Mouse (Mus musculus) stomach, postnatal 0 days (tissue): ENCODE data around the gene Cnot6l. TPM values are rescaled to one million over a fixed set of nuclear protein-coding genes. Genes with fewer than 3 reads are reported as not detected.

Source experiments
- ATAC-seq: fragments of 200-750 bp; cut with Nextera tagmentation; 2 replicates; pipeline ENCODE4 v1.8.0; 2017; ENCODE audit not compliant: low FRiP score, low TSS enrichment
- DNase-seq: peaks from one replicate; pipeline ENCODE4 v3.0.0-alpha.2; 2016; ENCODE audit warnings: low spot score
- H3K27ac ChIP-seq: fragments of 300-500 bp; sonication (generic); replicated peaks from 2 replicates; pipeline ENCODE4 v1.5.1; 2014; ENCODE audit warnings: mild to moderate bottlenecking, control low read depth
- H3K27me3 ChIP-seq: fragments of 300-500 bp; sonication (generic); 2 replicates; pipeline ENCODE4 v1.6.1; 2014; ENCODE audit warnings: low read length; ENCODE audit not compliant: control insufficient read depth, insufficient read depth
- H3K36me3 ChIP-seq: fragments of 300-500 bp; sonication (generic); 2 replicates; pipeline ENCODE4 v1.6.1; 2014; ENCODE audit warnings: low read length, mixed read lengths; ENCODE audit not compliant: control insufficient read depth, insufficient read depth
- H3K4me1 ChIP-seq: fragments of 300-500 bp; sonication (generic); replicated peaks from 2 replicates; pipeline ENCODE4 v1.6.1; 2014; ENCODE audit warnings: antibody characterized with exemption; ENCODE audit not compliant: control insufficient read depth, insufficient read depth
- H3K4me2 ChIP-seq: fragments of 300-500 bp; sonication (generic); replicated peaks from 2 replicates; pipeline ENCODE4 v1.6.1; 2014; ENCODE audit warnings: low read depth, mild to moderate bottlenecking, control low read depth, moderate library complexity
- H3K4me3 ChIP-seq: fragments of 300-500 bp; sonication (generic); 2 replicates; pipeline ENCODE4 v1.5.1; 2014; ENCODE audit warnings: low read depth, low read length, control low read depth
- H3K9ac ChIP-seq: fragments of 300-500 bp; sonication (generic); 2 replicates; pipeline ENCODE4 v1.6.1; 2014; ENCODE audit warnings: mild to moderate bottlenecking, low read length, control low read depth, mixed read lengths
- H3K9me3 ChIP-seq: fragments of 300-500 bp; sonication (generic); 2 replicates; pipeline ENCODE4 v1.6.1; 2016; ENCODE audit warnings: low read length; ENCODE audit not compliant: control insufficient read depth
- CTCF ChIP-seq: IDR thresholded peaks from 2 replicates; pipeline ENCODE4 v1.5.1; 2016; ENCODE audit warnings: antibody characterized with exemption, low read depth, mild to moderate bottlenecking, moderate library complexity
- EP300 ChIP-seq: optimal IDR thresholded peaks from 2 replicates; pipeline ENCODE3; 2016; ENCODE audit warnings: antibody characterized with exemption
- WGBS: fragments of 180-500 bp; shearing (Covaris S2); extraction: QIAGEN DNeasy Blood & Tissue Kit; methylation state at CpG from one replicate; pipeline ENCODE4 v1.1.7; 2014; 5-methylcytosine and 5-hydroxymethylcytosine counted together
- polyA plus RNA-seq: library from polyadenylated mRNA; unstranded; fragments of >200 nt; fragmentation: Nextera tagmentation; extraction: Ambion mirVana; gene quantifications from 2 replicates; pipeline ENCODE4 v1.2.1, GENCODE M21; 2015

Gene Cnot6l
- polyA plus RNA-seq: 19.8 and 22.9 TPM in 2 replicates

- TF ChIP-seq CTCF: no peak
- TF ChIP-seq EP300: no peak
- Histone ChIP-seq H3K36me3 (no peaks in the 10 kb centered on the region), H3K9ac (peak within 1 kb of the TSS; percentile 98), H3K27ac (peak within 1 kb of the TSS; percentile 100), H3K4me2 (peak within 1 kb of the TSS; percentile 81), H3K4me1 (no peaks in the 10 kb centered on the region), H3K27me3 (no peaks in the 10 kb centered on the region), H3K9me3 (0 out of 2 replicates have a peak, but pooled peaks cover 4% of the 10 kb centered on the region), H3K4me3 (peak within 1 kb of the TSS; percentile 95)
- 23% methylated on average over 5 of the region's 5 CpGs for WGBS
- DNase-seq: no peak
- ATAC-seq: no peak
Observed at GRCm38 (mm10) chr5:96164021-96164411, at the start of gene Cnot6l. Gene Cnot6l, minus strand, starts transcription at chr5:96164171.

DNA sequence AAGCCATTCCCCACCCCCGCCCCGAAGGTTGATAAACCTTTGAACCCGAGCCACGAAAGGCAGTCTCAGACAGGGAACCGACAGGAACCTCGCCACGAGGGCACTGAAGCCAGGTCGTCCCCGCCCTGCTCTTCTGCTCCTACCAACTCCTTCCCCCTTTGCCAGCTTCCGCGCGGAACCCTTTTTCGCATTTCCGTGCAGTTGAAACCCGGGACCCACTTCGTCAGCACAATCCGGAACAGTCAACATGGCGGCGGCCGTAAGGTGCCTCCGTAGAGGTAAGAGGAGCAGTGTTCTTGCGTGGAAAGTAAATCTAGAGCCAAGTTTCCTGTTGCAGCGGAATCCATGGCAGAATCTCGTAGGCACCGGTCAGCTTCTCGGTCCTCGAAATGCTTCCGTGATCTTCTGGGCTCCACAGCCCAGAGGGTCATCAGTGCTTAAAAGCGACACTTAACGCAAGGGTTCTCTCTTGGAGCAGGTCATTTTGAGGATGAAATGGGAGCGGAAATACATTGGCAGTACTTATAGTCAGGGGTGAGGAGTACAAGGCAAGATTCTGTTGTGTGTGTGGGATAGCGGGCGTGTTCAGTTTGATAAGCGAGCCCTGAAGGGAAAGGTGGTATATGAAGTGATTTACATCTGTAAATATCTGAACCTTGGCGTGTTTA is 46.1 kb upstream of the Cnot6l start:
- Histone ChIP-seq H3K4me2 (peak overlapping the region; percentile 52), H3K27me3 (no peaks in the 10 kb centered on the region), H3K9ac (peak overlapping the region; percentile 59), H3K4me1 (peaks cover 4% of the 10 kb centered on the region; the same call in 1 of the 2 replicates), H3K4me3 (peak overlapping the region; percentile 64), H3K36me3 (peaks cover 3% of the 10 kb centered on the region; the same call in 1 of the 2 replicates), H3K27ac (peak overlapping the region; percentile 87), H3K9me3 (no peaks in the 10 kb centered on the region)
- DNase-seq: peak; percentile 94
- peak; percentile 97 for ATAC-seq
- TF ChIP-seq CTCF (0 out of 2 replicates have a peak, but pooled peaks have one; percentile 18), EP300 (no peak)
- WGBS: under 1% methylated on average over 35 of the region's 35 CpGs

GRCm38 (mm10) chr5:96209459-96209858 is 45.5 kb upstream of the Cnot6l start, which contains the start of gene Mrpl1:
Gene Mrpl1, plus strand, starts transcription at chr5:96209493.
- peak; percentile 63 for ATAC-seq
- peak within 1 kb of the TSS; percentile 59 for H3K9ac ChIP-seq
- H3K4me3 ChIP-seq: peak within 1 kb of the TSS; percentile 64
- no peaks in the 10 kb centered on the region for H3K9me3 ChIP-seq
- TF ChIP-seq EP300 (no peak), CTCF (no peak)
- H3K4me2 ChIP-seq: peak within 1 kb of the TSS; percentile 52
- H3K27me3 ChIP-seq: no peaks in the 10 kb centered on the region
- peak; percentile 46 for DNase-seq
- peaks cover 3% of the 10 kb centered on the region; the same call in 1 of the 2 replicates for H3K36me3 ChIP-seq
- H3K27ac ChIP-seq: peak within 1 kb of the TSS; percentile 87
- peaks cover 4% of the 10 kb centered on the region; the same call in 1 of the 2 replicates for H3K4me1 ChIP-seq
- under 1% methylated on average over 17 of the region's 17 CpGs for WGBS

- ATAC-seq (no peak), DNase-seq (no peak)
- Histone ChIP-seq H3K36me3 (no peaks in the 10 kb centered on the region), H3K4me2 (peak overlapping the region; percentile 52; the same call in 1 of the 2 replicates), H3K4me1 (peaks cover 4% of the 10 kb centered on the region; the same call in 1 of the 2 replicates), H3K27ac (no peak overlapping the region), H3K27me3 (no peaks in the 10 kb centered on the region), H3K9ac (no peak overlapping the region), H3K9me3 (no peaks in the 10 kb centered on the region), H3K4me3 (no peak overlapping the region)
- 31% methylated on average over 4 of the region's 4 CpGs for WGBS
- no peak for TF ChIP-seq CTCF
- no peak for TF ChIP-seq EP300
Observed at GRCm38 (mm10) chr5:96208543-96208942, 44.6 kb upstream of the Cnot6l start.

- TF ChIP-seq CTCF (no peak), EP300 (no peak)
Observed at GRCm38 (mm10) chr5:96207531-96207930, 43.6 kb upstream of the Cnot6l start.

DNA sequence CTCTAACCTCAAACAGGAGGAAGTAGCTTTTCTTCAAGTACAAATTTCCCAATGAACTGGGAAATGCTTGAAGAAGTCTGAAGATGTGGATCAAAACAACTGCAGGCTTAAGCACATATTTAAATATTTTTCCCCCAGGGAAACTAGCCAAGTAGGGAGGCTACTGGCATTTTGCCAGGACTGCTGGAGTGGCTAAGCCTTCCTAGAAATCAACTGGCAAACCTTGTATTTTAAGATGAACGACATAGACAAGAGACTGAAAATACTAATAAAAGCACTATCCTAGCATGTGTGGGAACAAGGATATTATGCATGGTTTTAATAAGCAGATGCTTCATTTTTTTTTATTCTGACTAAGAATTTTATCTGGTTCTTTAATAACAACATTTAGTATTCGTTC is 42.9 kb upstream of the Cnot6l start:
- Histone ChIP-seq H3K27ac (no peak overlapping the region), H3K27me3 (no peaks in the 10 kb centered on the region), H3K36me3 (no peaks in the 10 kb centered on the region), H3K4me3 (no peak overlapping the region), H3K4me2 (no peak overlapping the region), H3K4me1 (peaks cover 4% of the 10 kb centered on the region; the same call in 1 of the 2 replicates), H3K9ac (no peak overlapping the region), H3K9me3 (no peaks in the 10 kb centered on the region)
- WGBS: 10% methylated on average over 2 of the region's 2 CpGs
- TF ChIP-seq CTCF (no peak), EP300 (no peak)
- peak; percentile 65 for DNase-seq
- no peak for ATAC-seq

More at GRCm38 (mm10) chr5:96207531-96207930, 43.6 kb upstream of the Cnot6l start:
- Histone ChIP-seq H3K4me3 (no peak overlapping the region), H3K9me3 (no peaks in the 10 kb centered on the region), H3K27me3 (no peaks in the 10 kb centered on the region), H3K36me3 (no peaks in the 10 kb centered on the region), H3K4me1 (peaks cover 4% of the 10 kb centered on the region; the same call in 1 of the 2 replicates), H3K27ac (no peak overlapping the region), H3K9ac (no peak overlapping the region), H3K4me2 (no peak overlapping the region)
- 92% methylated on average over 2 of the region's 2 CpGs for WGBS
- ATAC-seq: no peak
- DNase-seq: no peak
